Mouse (Mus musculus): Measurements from ENCODE around the gene Traf1. TPM values are rescaled to one million over a fixed set of nuclear protein-coding genes. Genes with fewer than 3 reads are reported as not detected.

Gene Traf1
- 0.94 and 14.2 TPM in 2 replicates for total RNA-seq (2014; fragmentation: Nextera tagmentation)
- total RNA-seq (2017): 0.38 and 5.5 TPM in 2 replicates

DNA sequence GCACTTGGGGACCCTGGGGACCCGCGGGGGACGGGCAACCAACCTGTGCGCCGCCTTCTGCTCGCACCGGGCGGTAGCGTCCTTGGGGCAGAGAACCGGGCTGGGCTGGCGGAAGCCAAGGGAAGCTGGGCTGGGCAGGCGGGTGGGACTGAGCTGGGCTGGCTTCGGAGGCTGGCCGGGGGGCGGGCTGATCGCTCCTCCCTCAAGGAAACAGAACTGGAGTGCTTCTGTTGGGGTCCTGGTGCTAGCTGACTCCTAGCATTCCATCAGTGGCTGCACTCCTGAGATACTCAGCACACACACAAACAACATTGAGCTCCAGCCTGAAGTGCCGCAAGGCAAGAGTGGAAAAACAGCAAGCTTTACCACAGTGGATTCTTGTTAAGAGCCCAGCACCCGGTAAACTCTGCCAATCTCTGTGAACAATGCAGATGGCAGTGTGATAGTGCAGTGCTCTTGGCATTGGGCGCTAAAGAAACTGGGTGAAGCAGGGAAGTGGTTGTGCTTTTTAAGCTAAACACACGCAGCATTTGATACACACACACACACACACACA is at the start of gene Traf1:
TSS of gene Traf1 (minus strand) at position 292 of the 556 bp plus-strand sequence.
- peak; percentile 35 for ATAC-seq (replicated peaks; ENCODE audit: low FRiP score, low TSS enrichment, poor library complexity, severe bottlenecking)

DNA sequence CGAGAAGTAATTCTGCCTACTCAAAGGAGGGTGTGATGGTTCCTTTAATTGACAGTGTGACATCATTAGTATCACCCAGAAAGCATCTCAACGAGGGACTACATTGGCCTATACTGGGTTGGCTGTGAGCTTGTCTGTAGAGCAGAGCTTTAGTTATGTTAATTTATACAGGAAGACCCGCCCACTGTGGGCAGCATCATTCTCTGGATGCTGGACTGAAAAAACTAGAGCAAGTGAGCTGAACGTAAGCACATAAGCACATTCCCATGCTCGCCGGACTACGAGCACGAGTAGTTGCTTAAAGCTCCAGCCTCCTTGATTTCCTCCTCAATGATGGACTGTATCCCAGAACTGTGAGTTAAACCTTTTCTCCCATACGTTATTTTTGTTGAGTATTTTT is 37.4 kb upstream of the Traf1 start:
- ATAC-seq (replicated peaks; ENCODE audit: low FRiP score, low TSS enrichment, poor library complexity, severe bottlenecking): no peak

DNA sequence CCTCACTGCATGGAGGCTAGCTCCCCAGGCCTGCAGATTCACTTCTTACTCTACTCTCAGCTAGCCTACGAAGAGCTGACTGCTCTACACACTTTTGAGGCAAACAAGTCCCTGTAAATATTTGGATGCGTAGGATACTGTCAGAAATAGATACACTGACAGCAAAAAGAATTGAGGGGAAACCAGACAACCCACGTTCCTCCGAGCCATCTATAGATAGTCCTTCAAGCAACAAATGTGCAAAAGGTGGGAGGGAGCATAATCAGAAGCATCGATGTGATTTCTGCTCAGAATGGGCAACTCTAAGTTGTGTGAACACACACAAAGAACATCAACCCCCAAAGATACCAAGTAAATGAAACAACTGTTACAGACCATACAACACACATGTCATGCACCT is 34.9 kb upstream of the Traf1 start:
- ATAC-seq (replicated peaks; ENCODE audit: low FRiP score, low TSS enrichment, poor library complexity, severe bottlenecking): no peak

DNA sequence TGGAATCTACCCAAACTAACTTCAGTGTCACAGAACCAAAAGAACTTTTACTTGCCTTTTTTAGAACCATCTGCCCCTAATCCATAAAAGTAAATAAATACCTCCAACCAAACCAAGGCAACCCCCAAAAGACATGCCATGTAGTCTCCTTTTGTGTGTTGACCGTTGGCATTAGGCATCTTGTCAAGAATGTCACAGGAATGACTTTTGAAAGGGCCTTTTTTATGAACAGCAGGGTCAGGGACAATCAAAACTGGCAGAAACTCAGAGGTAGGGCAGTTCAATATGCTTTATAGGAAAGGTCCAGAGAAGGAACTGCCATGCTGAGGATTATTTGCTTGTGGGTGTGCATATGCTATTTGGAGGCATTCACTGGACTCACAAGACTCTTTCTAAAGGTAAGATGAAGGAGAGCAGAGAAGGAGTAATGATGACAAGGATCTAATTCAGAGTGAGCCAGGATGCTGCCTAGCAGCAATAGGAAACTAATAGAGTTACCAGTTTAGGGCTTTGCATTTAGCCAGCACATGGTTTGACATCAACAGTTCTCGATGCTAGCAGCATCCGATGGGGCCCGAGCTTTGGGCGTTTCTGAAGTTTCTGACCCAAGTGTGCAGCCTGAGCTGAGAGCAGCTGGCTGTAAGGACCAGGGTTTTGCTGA is 32.3 kb upstream of the Traf1 start:
- no peak for ATAC-seq (replicated peaks; ENCODE audit: low FRiP score, low TSS enrichment, poor library complexity, severe bottlenecking)

DNA sequence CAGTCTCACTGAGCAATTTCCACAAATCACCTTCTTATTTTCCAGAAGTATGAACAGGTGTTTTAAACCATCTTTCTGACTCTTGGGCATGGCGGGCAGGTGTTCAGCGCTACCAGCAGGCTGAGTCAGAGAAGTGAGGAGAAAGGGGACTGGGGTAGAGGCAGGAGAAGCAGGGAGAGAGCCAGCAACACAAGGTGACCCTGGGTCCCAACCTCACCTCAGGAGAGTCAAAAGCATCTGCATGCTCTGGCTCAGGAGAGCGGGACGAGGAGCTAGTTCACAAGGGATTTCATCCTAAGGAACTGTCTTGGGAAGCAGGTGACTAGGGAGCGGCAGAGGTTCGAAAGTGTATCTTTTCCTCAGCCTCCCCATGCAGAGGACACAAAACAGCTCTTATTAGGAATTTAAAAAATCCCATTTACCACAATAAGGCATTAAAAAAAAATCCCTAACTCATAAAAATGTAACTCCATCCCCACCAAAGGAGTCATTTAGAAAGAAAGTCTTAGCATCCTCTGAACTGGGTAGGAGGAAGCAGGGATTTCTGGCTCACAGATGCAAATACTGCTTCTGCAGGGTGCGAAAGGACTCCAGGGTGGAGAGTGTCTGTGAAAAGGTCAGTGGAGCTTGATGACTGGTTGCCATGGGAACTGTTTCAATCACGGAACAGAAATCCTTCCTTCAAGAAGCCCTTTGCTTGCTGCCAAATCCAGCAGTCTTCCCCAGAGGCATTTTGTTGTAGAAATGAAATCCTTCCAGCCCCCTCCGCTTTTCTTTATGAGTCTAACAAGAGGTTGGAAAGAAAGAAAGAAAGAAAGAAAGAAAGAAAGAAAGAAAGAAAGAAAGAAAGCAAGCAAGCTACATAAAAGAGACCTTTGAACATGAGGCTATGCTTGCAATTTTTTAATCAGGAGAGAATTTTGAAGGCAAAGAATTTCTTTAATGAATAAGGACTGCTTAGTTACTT is 31.4 kb upstream of the Traf1 start:
- ATAC-seq (replicated peaks; ENCODE audit: low FRiP score, low TSS enrichment, poor library complexity, severe bottlenecking): no peak

DNA sequence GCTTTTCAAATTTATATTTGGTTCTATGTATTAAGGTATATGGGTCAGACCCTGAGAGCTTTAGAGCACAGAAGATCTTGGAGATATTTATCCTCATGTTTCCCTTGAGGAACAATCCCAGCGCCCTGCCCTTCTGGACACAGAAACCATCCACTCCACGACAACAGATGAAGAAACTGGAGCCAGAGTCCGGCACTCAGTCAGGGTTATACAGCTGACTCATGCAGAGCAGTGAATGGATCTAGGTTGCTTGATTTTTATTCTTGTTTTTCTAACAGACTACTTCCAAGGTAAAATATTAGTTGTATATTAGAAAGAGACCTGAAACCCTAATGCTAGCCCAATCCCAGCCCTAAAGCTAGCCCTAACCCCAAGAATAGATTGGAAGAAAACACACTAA is 30.4 kb upstream of the Traf1 start:
- no peak for ATAC-seq (replicated peaks; ENCODE audit: low FRiP score, low TSS enrichment, poor library complexity, severe bottlenecking)

DNA sequence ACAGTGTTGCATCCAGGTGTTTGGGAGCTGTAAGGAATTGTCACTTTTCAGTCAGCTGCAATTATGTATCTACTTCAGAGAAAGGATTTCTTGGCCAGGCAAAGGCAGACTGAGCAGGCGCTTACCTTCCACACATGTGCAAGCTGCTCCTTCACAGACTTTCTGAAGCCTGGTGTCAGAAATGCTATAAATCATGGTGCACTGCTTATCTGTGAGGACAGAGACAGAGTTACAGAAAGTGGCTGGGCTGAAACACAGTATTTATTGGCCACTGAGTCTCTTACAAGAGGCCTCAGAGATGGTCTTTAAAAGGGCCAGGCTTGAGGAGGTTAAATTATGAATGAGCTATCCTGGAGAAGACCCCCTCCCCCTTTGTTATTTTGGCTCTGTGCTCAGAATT is 28.2 kb upstream of the Traf1 start:
- no peak for ATAC-seq (replicated peaks; ENCODE audit: low FRiP score, low TSS enrichment, poor library complexity, severe bottlenecking)

DNA sequence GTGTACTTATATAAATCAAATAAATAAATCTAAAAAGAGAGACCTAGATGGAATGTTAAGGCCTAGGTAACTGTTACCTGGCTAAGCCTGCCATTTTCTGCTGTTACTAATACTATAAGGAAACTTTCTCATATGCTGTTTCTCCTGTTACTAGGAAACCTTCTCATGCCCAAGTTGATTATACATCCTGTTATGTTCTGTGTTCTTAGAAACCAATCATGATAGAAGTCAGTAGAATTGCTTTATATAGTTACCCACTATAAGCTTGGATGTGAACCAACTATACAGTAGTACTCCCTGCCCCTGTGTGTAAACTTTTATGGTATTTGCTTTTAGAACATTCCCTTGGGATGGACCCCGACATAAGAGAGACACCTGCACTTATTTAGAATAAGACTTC is 26.0 kb upstream of the Traf1 start:
- no peak for ATAC-seq (replicated peaks; ENCODE audit: low FRiP score, low TSS enrichment, poor library complexity, severe bottlenecking)

DNA sequence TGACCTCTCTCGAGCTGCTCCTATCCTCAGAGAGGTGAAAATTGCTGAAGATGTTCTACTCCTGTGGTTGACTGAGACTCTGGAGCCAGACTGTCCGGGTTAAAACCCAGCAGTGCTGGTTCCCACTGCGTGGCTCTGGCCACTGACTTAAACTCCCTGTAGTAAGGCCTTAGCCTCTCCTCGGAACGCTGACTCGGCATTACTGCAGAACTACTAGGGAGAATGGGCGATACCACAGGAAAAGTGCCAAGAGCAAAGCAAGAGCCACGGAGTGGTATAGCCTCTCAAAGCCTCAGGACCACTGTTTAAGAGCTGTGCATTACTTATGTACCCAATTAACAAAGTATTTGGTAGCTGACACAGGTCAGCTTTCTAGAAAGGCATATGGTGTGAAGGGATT is 23.3 kb upstream of the Traf1 start:
- no peak for ATAC-seq (replicated peaks; ENCODE audit: low FRiP score, low TSS enrichment, poor library complexity, severe bottlenecking)

DNA sequence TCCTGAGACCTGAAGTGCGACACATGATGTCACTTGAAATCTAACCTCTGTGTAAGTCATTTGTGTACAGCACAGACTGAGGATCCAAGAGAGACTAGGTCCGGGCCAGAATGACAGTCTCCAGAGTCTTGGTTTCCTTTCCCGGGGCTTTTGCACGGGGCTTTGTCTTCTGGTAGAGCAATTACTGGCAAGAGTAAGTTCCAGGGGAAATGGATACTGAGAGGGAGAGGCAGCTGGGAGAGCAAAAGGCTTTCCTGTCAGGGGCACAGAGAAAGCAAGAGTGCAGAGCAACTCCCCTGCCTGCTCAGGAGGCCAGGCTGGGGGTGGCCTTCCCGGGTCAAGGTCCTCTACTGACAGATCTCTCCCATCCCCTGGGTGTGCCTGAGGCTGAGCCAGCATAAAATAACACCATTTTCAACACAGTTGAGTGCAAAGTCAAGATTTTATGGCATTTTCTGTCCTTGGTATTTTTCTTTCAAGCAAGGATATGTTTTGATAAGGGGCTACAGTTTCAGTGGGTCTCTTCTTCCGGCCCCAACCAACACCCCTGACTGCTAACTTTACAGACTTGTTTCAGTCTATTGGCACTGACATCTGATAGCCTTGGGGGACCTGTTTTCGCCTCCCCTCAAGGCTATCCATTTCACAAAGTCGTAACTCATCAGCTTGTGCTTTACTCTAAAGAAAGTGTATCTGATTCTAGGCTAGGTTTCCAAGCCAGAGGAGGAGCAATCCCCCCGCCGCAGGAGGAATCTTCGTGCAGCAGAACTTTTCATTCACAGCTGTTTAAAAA is 21.5 kb upstream of the Traf1 start:
- ATAC-seq (replicated peaks; ENCODE audit: low FRiP score, low TSS enrichment, poor library complexity, severe bottlenecking): no peak

DNA sequence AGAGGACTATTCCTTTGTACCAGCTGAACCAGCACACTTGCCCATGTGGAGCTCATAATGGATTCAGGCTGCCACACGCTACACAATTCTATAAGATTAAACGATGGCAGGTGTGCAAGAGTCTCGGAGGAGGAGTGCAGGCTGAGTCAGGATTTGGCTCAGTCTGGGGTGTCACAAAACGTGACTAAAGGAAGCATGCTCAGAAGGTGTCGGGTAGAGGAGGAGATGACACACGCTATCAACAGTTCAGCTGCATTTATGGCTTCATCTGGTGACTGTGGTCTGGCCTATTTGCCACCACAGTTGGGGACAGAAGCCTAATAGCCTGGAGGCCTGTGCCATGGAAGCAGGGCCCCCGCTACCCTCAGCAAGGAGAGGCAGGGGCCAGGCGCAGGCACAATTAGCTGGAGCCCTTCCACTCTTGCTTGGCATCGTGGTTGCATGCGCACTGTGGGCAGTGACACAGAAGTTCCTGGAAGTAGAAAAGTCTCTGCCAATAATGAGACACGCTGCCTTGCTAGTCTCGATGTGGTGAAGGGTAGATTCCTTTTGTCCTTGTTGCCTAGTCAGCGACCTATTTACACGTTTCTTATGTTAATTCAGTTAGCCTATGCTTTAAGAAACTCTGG is 20.6 kb upstream of the Traf1 start:
- no peak for ATAC-seq (replicated peaks; ENCODE audit: low FRiP score, low TSS enrichment, poor library complexity, severe bottlenecking)

DNA sequence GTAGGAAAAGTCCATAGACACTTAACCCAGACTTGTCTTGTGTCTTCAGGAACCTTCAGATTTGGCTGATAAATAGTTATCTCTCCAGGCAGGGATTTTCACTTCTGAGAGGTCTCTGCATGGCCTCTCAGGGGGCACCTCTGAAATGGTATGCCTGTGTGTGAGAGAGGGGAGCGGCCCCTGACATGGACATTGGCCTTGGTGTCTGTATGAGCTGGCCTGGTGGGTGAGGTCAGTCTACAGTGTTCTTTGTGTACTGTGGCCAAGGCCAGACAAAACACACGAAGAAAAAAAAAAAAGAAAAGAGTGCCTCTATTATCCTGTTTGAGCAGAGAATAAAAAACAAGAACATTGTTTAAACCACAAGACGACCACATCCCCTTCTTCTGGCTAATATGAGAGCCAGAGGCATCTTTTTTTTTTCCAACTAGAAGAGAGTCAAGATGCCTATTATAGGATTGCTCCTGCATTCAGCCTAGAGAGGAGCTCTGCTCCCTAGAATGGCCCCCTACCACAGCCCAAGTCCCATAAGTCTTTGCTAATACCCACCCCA is 18.0 kb upstream of the Traf1 start:
- no peak for ATAC-seq (replicated peaks; ENCODE audit: low FRiP score, low TSS enrichment, poor library complexity, severe bottlenecking)

DNA sequence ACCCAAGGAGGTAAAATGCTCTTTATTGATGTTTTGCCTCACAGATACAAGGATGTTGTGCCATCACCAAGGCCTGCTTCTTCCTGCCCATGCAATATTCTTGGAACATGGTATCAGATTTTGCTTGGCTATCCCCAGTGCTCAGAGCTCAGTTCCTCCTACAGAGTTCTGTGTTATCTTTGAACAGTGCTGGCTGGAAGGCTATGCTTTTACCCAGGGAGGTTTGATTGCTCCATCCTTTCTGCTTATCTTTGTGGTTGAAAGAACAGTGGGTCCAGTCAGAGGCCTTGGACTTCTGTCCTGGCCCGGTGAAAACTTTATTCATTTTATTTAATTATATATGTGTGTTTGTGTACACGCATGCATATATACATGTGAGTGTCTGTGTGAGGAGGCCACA is 16.7 kb upstream of the Traf1 start:
- no peak for ATAC-seq (replicated peaks; ENCODE audit: low FRiP score, low TSS enrichment, poor library complexity, severe bottlenecking)

DNA sequence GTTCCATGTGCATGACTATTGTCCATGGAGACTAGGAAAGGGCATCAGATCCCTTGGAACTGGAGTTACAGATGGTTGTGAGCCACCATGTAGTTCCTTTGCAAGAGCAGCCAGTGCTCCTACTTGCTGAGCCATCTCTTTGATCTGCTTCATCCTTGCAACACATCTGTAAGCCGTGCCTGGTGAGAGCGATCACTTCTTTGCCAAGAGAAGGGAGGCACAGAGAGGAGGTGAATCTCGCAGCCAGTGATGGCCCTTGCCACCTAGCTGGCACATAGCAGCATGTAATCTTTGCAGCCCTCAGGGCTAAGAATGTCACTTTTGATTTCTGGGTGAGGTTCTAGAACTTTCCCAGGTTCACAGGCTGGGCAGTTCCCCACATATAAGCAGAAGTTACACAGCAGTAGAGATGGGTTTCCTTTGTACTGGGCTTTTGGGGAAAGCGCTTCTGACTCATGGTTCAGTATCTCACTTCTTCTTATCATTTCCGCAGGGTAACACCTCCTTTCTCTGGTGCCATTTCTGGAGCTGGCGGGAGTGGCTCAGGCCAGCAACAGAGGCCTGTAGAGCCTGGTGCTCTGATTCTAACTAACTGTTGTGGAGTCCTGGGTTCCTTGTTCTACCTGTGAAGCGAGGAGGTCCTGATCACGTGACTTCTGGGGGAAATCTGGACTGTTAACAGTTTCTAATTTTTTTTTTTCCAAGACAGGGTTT is 15.5 kb upstream of the Traf1 start:
- 0 out of 2 replicates have a peak, but pooled peaks have one; percentile 57 for ATAC-seq (replicated peaks; ENCODE audit: low FRiP score, low TSS enrichment, poor library complexity, severe bottlenecking)

DNA sequence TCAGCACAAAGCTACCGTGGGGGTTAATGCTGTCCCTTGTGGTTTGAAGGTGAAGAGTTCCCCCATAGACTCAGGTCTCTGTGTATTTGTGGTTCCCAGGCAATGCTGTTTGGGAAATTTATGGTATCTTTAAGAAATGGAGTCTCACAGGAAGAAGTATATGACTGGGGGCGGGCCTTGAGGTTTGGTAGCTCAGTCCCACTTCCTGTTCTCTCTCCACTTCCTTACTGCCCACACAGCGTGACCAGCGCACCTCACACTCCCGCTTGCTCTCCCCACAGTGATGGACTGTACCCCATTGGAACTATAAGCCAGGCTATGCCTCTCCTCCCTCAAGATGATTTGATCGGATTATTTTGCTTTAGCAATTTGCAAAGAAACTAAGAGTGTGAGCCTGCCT is 14.9 kb upstream of the Traf1 start:
- ATAC-seq (replicated peaks; ENCODE audit: low FRiP score, low TSS enrichment, poor library complexity, severe bottlenecking): no peak

DNA sequence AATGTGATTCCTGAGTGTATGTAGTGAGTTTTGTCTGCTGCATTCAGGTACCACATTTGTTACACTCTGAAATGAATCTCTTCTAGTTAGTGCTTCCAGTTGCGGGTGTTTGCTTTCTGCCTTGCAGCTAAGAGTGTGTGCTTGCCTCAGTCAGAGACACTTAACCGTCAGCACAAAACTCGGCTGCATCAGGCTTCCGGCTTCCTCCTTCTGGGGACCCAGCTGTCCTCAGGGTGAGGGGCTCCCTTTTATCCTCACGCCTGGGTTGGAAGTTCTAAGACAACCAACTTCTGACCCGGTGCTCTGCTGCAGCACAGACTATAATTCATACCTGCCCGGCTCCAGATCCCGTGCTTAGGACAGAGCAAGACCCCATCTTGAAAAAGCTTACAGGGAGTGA is 11.5 kb upstream of the Traf1 start:
- no peak for ATAC-seq (replicated peaks; ENCODE audit: low FRiP score, low TSS enrichment, poor library complexity, severe bottlenecking)

DNA sequence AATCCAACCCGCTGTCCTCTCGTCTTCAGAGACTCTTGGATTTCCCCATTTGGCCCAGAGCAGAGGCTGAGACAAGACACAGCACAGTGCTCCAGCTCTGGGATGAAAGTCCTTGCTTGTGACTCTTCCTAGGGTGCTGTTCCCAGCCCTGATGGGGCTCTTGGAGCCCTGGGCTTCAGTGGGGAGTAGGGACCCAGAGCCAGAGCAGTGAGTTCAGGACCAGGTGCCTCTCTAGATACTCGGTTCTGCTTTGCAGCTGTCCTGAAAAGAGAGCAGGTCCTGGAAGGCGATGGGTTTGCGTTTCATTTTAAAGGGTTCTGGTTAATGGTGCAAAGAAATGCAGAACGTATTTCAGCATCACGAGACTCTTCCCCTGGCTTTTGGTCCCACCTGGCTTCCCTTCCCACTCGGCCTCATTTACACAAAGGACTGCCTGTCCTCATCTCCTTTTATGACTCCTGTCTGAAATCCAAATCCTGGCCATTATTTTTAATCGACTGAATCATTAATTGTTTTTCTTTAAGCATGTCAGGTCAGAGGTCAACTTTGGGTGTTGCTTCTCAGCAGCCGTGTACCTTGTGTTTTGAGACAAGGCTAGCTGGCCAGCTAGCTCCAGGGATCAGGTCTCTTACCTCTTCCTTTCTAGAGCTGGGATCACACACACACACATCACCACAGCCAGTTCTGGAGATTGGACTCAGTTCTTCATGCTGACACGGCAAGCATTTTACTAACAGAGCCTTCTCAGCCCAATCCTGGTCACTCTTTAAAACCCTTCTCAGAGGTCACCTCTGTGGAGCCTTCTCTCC is 9.7 kb upstream of the Traf1 start:
- no peak for ATAC-seq (replicated peaks; ENCODE audit: low FRiP score, low TSS enrichment, poor library complexity, severe bottlenecking)

Data from megakaryocyte-erythroid progenitor cell, adult 5-6 weeks (primary cell).